Mouse (Mus musculus) cortical plate, adult 2 months (tissue): Measurements from ENCODE around the gene Lypd6.

Experiments used
- CTCF ChIP-seq: fragments of 200-500 bp; IDR thresholded peaks from 2 replicates; pipeline ENCODE4 v1.5.1; 2011; ENCODE audit warnings: mild to moderate bottlenecking, control low read depth, low read length; ENCODE audit not compliant: insufficient read depth; ENCODE audit errors: extremely low read depth
- POLR2A ChIP-seq: fragments of 200-500 bp; IDR thresholded peaks from 2 replicates; pipeline ENCODE4 v1.6.1; 2011; ENCODE audit warnings: mild to moderate bottlenecking, low read length, control low read depth; ENCODE audit not compliant: insufficient read depth; ENCODE audit errors: extremely low read depth

DNA sequence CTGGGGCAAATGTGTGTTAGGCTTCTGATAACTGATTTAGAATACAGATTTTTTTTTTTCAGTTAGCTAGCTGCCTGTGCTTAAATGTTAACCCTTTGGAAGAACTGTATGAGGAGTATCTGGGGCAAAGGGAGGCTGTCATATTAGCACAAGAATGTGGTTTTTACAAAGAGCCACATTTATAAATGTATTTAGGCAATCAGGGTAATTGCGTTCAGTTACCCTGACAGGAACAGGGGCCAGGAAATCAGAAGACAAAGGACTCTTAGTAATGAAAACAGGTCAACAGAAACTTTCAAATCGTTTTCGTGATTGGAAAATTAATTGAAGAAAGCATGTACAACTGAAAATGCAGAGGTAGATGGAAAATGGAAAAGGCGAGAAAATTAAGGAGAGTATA, 20.4 kb upstream of the Lypd6 start:
- TF ChIP-seq POLR2A (no peak), CTCF (no peak)
